Mouse (Mus musculus): ENCODE results near the gene Tnnt1.
A peak's percentile ranks its signal among the peaks of the same experiment; 100 is the strongest.

- TF ChIP-seq EP300 (IDR thresholded peaks at IDR 0.05; ENCODE audit: low read depth) (no peak), CTCF (IDR thresholded peaks at IDR 0.05; ENCODE audit: low read depth) (peak; percentile 55)
Observed at GRCm38 (mm10) chr7:4508062-4508738, 8.0 kb downstream of the Tnnt1 start.

Data from heart, postnatal 0 days (tissue).